Mouse (Mus musculus) C2C12 (cell line): ENCODE measurements around the gene Cpsf4.

Source experiments
- CTCF ChIP-seq: IDR thresholded peaks from one replicate; pipeline ENCODE4 v1.5.1; 2011; ENCODE audit not compliant: control insufficient read depth, insufficient read depth, insufficient read length
- MAX ChIP-seq: IDR thresholded peaks from one replicate; pipeline ENCODE4 v1.6.1; 2011; ENCODE audit warnings: mild to moderate bottlenecking, control low read depth
- USF1 ChIP-seq: IDR thresholded peaks from one replicate; pipeline ENCODE4 v1.6.1; 2011; ENCODE audit warnings: low read depth, mild to moderate bottlenecking, control low read depth, moderate library complexity

DNA sequence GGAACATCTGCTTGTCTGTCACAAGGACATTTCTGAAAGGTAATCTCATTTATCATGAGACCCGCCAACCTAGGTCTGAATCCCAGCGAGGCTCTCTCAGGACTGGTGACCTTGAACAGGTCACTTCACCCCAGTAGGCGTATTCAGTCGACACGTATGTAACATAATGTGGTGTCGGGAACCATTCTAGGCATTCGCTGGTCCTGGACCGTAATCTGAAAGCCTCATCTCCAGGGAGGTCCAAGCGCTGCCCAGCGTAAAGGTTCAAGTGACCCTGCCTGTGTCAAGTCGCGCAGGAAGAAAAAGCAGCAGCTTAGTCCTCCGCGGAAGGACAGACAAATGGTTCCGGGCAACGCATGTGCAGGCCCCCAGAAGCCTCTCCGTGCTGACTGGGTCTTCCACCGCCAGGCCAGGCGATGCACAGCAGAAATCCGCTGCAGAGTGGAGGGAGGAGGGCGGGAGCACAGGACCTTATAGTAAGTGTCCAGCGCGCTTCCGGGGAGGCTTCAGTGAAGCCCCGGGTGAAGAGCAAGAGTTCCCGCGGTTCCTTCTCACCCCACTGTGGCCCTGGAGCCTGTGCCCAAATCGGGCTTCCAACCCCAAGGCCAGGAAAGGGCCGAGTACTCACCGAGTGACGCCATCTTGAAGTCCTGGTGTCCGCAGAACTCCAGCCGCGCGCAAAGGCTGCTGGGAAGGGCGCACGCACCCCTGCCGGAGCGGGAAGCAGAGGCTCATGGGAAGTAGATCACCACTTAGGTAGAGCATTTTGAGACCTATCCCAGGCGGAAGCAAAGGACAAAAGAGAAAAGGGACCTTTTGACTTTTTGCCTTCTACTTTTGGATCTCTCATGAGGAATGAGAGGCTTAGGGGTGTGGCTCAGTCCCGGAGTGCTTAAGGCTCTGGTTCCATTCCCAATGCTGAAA, 24.1 kb downstream of the Cpsf4 start:
- TF ChIP-seq MAX (peak; percentile 80), USF1 (no peak), CTCF (no peak)
